Mouse (Mus musculus) limb, embryonic 11.5 days (tissue): ENCODE data around the gene Grin2a. TPM values are rescaled to one million over a fixed set of nuclear protein-coding genes. Genes with fewer than 3 reads are reported as not detected.

Experiments
- ATAC-seq: fragments of 200-750 bp; cut with Nextera tagmentation; 2 replicates; pipeline ENCODE4 v1.8.0; 2017; ENCODE audit warnings: low read depth; ENCODE audit not compliant: insufficient number of reproducible peaks, low FRiP score, low TSS enrichment
- DNase-seq: peaks from one replicate; pipeline ENCODE4 v3.0.0-alpha.2; 2015; ENCODE audit warnings: low spot score
- H3K27ac ChIP-seq: fragments of 300-500 bp; sonication (generic); replicated peaks from 2 replicates; pipeline ENCODE4 v1.5.1; 2014; ENCODE audit warnings: low read depth, mild to moderate bottlenecking, low read length
- H3K27me3 ChIP-seq: fragments of 300-500 bp; sonication (generic); 2 replicates; pipeline ENCODE4 v1.6.1; 2014; ENCODE audit warnings: mild to moderate bottlenecking, low read length, mixed read lengths; ENCODE audit not compliant: control insufficient read depth, insufficient read depth
- H3K36me3 ChIP-seq: fragments of 300-500 bp; sonication (generic); 2 replicates; pipeline ENCODE4 v1.6.1; 2014; ENCODE audit warnings: mild to moderate bottlenecking, low read length, moderate library complexity, mixed read lengths; ENCODE audit not compliant: control insufficient read depth, insufficient read depth
- H3K4me1 ChIP-seq: fragments of 300-500 bp; sonication (generic); 2 replicates; pipeline ENCODE4 v1.6.1; 2014; ENCODE audit warnings: low read length, mixed read lengths; ENCODE audit not compliant: control insufficient read depth, insufficient read depth
- H3K4me2 ChIP-seq: fragments of 300-500 bp; sonication (generic); 2 replicates; pipeline ENCODE4 v1.6.1; 2014; ENCODE audit warnings: low read depth, mild to moderate bottlenecking, moderate library complexity; ENCODE audit not compliant: severe bottlenecking
- H3K4me3 ChIP-seq: fragments of 300-500 bp; sonication (generic); 2 replicates; pipeline ENCODE4 v1.5.1; 2014; ENCODE audit warnings: low read depth, low read length
- H3K9ac ChIP-seq: fragments of 300-500 bp; sonication (generic); 2 replicates; pipeline ENCODE4 v1.6.1; 2014; ENCODE audit warnings: mild to moderate bottlenecking, low read length
- H3K9me3 ChIP-seq: fragments of 300-500 bp; sonication (generic); 2 replicates; pipeline ENCODE4 v1.6.1; 2016; ENCODE audit warnings: low read length; ENCODE audit not compliant: control insufficient read depth
- WGBS: fragments of 180-500 bp; shearing (Covaris S2); extraction: QIAGEN DNeasy Blood & Tissue Kit; methylation state at CpG from one replicate; pipeline ENCODE4 v1.1.7; 2014; 5-methylcytosine and 5-hydroxymethylcytosine counted together
- polyA plus RNA-seq: library from polyadenylated mRNA; unstranded; fragments of >200 nt; fragmentation: Nextera tagmentation; extraction: Ambion mirVana; gene quantifications from 2 replicates; pipeline ENCODE4 v1.2.1, GENCODE M21; 2014

The Grin2a gene
- polyA plus RNA-seq, 1 experiment from 2014 or later: 0.16 TPM

- Histone ChIP-seq H3K9me3 (no peaks in the 10 kb centered on the region), H3K36me3 (no peaks in the 10 kb centered on the region), H3K9ac (no peak overlapping the region), H3K4me3 (no peak overlapping the region), H3K4me2 (no peak overlapping the region), H3K27me3 (no peaks in the 10 kb centered on the region), H3K4me1 (no peaks in the 10 kb centered on the region), H3K27ac (no peak overlapping the region)
- ATAC-seq: no peak
- no peak for DNase-seq
- 71% methylated on average over 2 of the region's 2 CpGs for WGBS
These were observed 298.2 kb downstream of the Grin2a start for GRCm38 (mm10) chr16:9697141-9697540.

- no peak overlapping the region for H3K4me2 ChIP-seq
- no peak overlapping the region for H3K4me3 ChIP-seq
- H3K9ac ChIP-seq: no peak overlapping the region
- WGBS: 72% methylated on average over 4 of the region's 4 CpGs
- no peak for DNase-seq
- no peaks in the 10 kb centered on the region for H3K27me3 ChIP-seq
- H3K9me3 ChIP-seq: no peaks in the 10 kb centered on the region
- no peaks in the 10 kb centered on the region for H3K4me1 ChIP-seq
- no peak for ATAC-seq
- H3K36me3 ChIP-seq: no peaks in the 10 kb centered on the region
- no peak overlapping the region for H3K27ac ChIP-seq
These were observed 301.3 kb downstream of the Grin2a start for GRCm38 (mm10) chr16:9694081-9694480.

- Histone ChIP-seq H3K4me3 (no peak overlapping the region), H3K9me3 (no peaks in the 10 kb centered on the region), H3K9ac (no peak overlapping the region), H3K4me1 (no peaks in the 10 kb centered on the region), H3K36me3 (no peaks in the 10 kb centered on the region), H3K27me3 (no peaks in the 10 kb centered on the region), H3K4me2 (no peak overlapping the region), H3K27ac (no peak overlapping the region)
- ATAC-seq (no peak), DNase-seq (no peak)
- WGBS: 19% methylated on average over 1 of the region's 1 CpGs
These were observed 306.7 kb downstream of the Grin2a start for GRCm38 (mm10) chr16:9688523-9689140.

- no peaks in the 10 kb centered on the region for H3K9me3 ChIP-seq
- no peak overlapping the region for H3K4me3 ChIP-seq
- no peak overlapping the region for H3K9ac ChIP-seq
- no peak overlapping the region for H3K4me2 ChIP-seq
- H3K27ac ChIP-seq: no peak overlapping the region
- no peaks in the 10 kb centered on the region for H3K36me3 ChIP-seq
- ATAC-seq: no peak
- H3K4me1 ChIP-seq: no peaks in the 10 kb centered on the region
- WGBS: 91% methylated on average over 4 of the region's 4 CpGs
- no peaks in the 10 kb centered on the region for H3K27me3 ChIP-seq
- no peak for DNase-seq
These were observed 314.8 kb downstream of the Grin2a start for GRCm38 (mm10) chr16:9680572-9680971.

GRCm38 (mm10) chr16:9679994-9680393 is 315.4 kb downstream of the Grin2a start:
- whole genome bisulfite sequencing: 60% methylated on average over 5 of the region's 5 CpGs
- no peak overlapping the region for H3K27ac ChIP-seq
- no peak overlapping the region for H3K9ac ChIP-seq
- no peaks in the 10 kb centered on the region for H3K36me3 ChIP-seq
- no peaks in the 10 kb centered on the region for H3K27me3 ChIP-seq
- H3K4me3 ChIP-seq: no peak overlapping the region
- no peaks in the 10 kb centered on the region for H3K4me1 ChIP-seq
- no peak for ATAC-seq
- no peak for DNase-seq
- H3K4me2 ChIP-seq: no peak overlapping the region
- H3K9me3 ChIP-seq: no peaks in the 10 kb centered on the region

- Histone ChIP-seq H3K9ac (no peak overlapping the region), H3K4me3 (no peak overlapping the region), H3K36me3 (no peaks in the 10 kb centered on the region), H3K27me3 (no peaks in the 10 kb centered on the region), H3K9me3 (no peaks in the 10 kb centered on the region), H3K4me1 (no peaks in the 10 kb centered on the region), H3K4me2 (no peak overlapping the region), H3K27ac (no peak overlapping the region)
- ATAC-seq: no peak
- DNase-seq: no peak
- WGBS: 86% methylated on average over 7 of the region's 7 CpGs
These were observed 316.6 kb downstream of the Grin2a start for GRCm38 (mm10) chr16:9678750-9679149.

GRCm38 (mm10) chr16:9672390-9672789 is 323.0 kb downstream of the Grin2a start:
- no peak overlapping the region for H3K4me2 ChIP-seq
- ATAC-seq (no peak), DNase-seq (no peak)
- no peak overlapping the region for H3K9ac ChIP-seq
- no peak overlapping the region for H3K27ac ChIP-seq
- H3K9me3 ChIP-seq: no peaks in the 10 kb centered on the region
- no peaks in the 10 kb centered on the region for H3K27me3 ChIP-seq
- H3K4me3 ChIP-seq: no peak overlapping the region
- WGBS: 78% methylated on average over 2 of the region's 2 CpGs
- no peaks in the 10 kb centered on the region for H3K4me1 ChIP-seq
- no peaks in the 10 kb centered on the region for H3K36me3 ChIP-seq

- no peaks in the 10 kb centered on the region for H3K9me3 ChIP-seq
- no peaks in the 10 kb centered on the region for H3K36me3 ChIP-seq
- no peak overlapping the region for H3K4me3 ChIP-seq
- no peaks in the 10 kb centered on the region for H3K4me1 ChIP-seq
- no peak for ATAC-seq
- no peaks in the 10 kb centered on the region for H3K27me3 ChIP-seq
- WGBS: 95% methylated on average over 1 of the region's 1 CpGs
- H3K9ac ChIP-seq: no peak overlapping the region
- no peak overlapping the region for H3K4me2 ChIP-seq
- H3K27ac ChIP-seq: no peak overlapping the region
- no peak for DNase-seq
These were observed 324.1 kb downstream of the Grin2a start for GRCm38 (mm10) chr16:9671222-9671621.

GRCm38 (mm10) chr16:9670750-9671161 is 324.6 kb downstream of the Grin2a start:
- 76% methylated on average over 6 of the region's 6 CpGs for WGBS
- no peak overlapping the region for H3K9ac ChIP-seq
- no peaks in the 10 kb centered on the region for H3K9me3 ChIP-seq
- no peak overlapping the region for H3K27ac ChIP-seq
- no peaks in the 10 kb centered on the region for H3K27me3 ChIP-seq
- ATAC-seq (no peak), DNase-seq (no peak)
- no peak overlapping the region for H3K4me2 ChIP-seq
- no peaks in the 10 kb centered on the region for H3K36me3 ChIP-seq
- no peak overlapping the region for H3K4me3 ChIP-seq
- H3K4me1 ChIP-seq: no peaks in the 10 kb centered on the region
